Mouse (Mus musculus) frontal cortex, adult (tissue): ENCODE data around the gene Ovol1.

Source experiments
- ATAC-seq: cut with Nextera tagmentation; 2 replicates; pipeline ENCODE4 v1.9.2; 2017; ENCODE audit warnings: mild to moderate bottlenecking, moderate library complexity, mixed read lengths; ENCODE audit not compliant: low TSS enrichment

Gene Ovol1

GRCm38 (mm10) chr19:5568470-5569140 lies 8.2 kb upstream of the Ovol1 start:
- peak; percentile 35; the same call in 1 of the 2 replicates for ATAC-seq

GRCm38 (mm10) chr19:5567534-5568469 lies 7.4 kb upstream of the Ovol1 start, which contains the start of gene Ap5b1:
Gene Ap5b1 (plus strand): TSS chr19:5568025.
- ATAC-seq: peak; percentile 74

- ATAC-seq: 0 out of 2 replicates have a peak, but pooled peaks have one; percentile 5
Observed at GRCm38 (mm10) chr19:5567180-5567533, 6.7 kb upstream of the Ovol1 start.

GRCm38 (mm10) chr19:5566316-5566715 lies 5.9 kb upstream of the Ovol1 start:
- ATAC-seq: no peak

- ATAC-seq: no peak
Observed at GRCm38 (mm10) chr19:5562776-5563175, 2.3 kb upstream of the Ovol1 start.

- no peak for ATAC-seq
Observed at GRCm38 (mm10) chr19:5561886-5562285, 1.4 kb upstream of the Ovol1 start.

GRCm38 (mm10) chr19:5561252-5561790 lies 875 bp upstream of the Ovol1 start:
- no peak for ATAC-seq

GRCm38 (mm10) chr19:5559631-5560456 lies 602 bp downstream of the Ovol1 start:
- no peak for ATAC-seq

GRCm38 (mm10) chr19:5559229-5559628 lies 1.2 kb downstream of the Ovol1 start:
- no peak for ATAC-seq

- ATAC-seq: no peak
Observed at GRCm38 (mm10) chr19:5558770-5559169, 1.7 kb downstream of the Ovol1 start.

- no peak for ATAC-seq
Observed at GRCm38 (mm10) chr19:5558169-5558568, 2.3 kb downstream of the Ovol1 start.

GRCm38 (mm10) chr19:5554212-5554611 lies 6.2 kb downstream of the Ovol1 start:
- ATAC-seq: no peak

- no peak for ATAC-seq
Observed at GRCm38 (mm10) chr19:5553802-5554201, 6.6 kb downstream of the Ovol1 start.

- ATAC-seq: no peak
Observed at GRCm38 (mm10) chr19:5547471-5548056, 12.9 kb downstream of the Ovol1 start.

GRCm38 (mm10) chr19:5544031-5544430 lies 16.4 kb downstream of the Ovol1 start:
- no peak for ATAC-seq

- no peak for ATAC-seq
Observed at GRCm38 (mm10) chr19:5543362-5543761, 17.1 kb downstream of the Ovol1 start.

- ATAC-seq: no peak
Observed at GRCm38 (mm10) chr19:5538786-5539185, 21.7 kb downstream of the Ovol1 start.

GRCm38 (mm10) chr19:5532520-5532919 lies 27.9 kb downstream of the Ovol1 start:
- no peak for ATAC-seq

- no peak for ATAC-seq
Observed at GRCm38 (mm10) chr19:5530138-5530524, 30.3 kb downstream of the Ovol1 start.

GRCm38 (mm10) chr19:5529325-5530137 lies 30.9 kb downstream of the Ovol1 start:
- ATAC-seq: peak; percentile 91
